Mouse (Mus musculus): ENCODE measurements around the gene Kcna7. TPM values are rescaled to one million over a fixed set of nuclear protein-coding genes. Genes with fewer than 3 reads are reported as not detected.

Kcna7 gene
- polyA plus RNA-seq, 1 experiment from 2014 or later = not detected

GRCm38 (mm10) chr7:45457204-45458060 lies 52.0 kb downstream of the Kcna7 start:
- H3K9me3 ChIP-seq = no peaks in the 10 kb centered on the region
- peak overlapping the region; percentile 82 for H3K4me3 ChIP-seq (replicated peaks)
- H3K4me1 ChIP-seq = peaks cover 37% of the 10 kb centered on the region
- no peak for ATAC-seq (ENCODE audit: low FRiP score)
- peak overlapping the region; percentile 65 for H3K27ac ChIP-seq
- H3K4me2 ChIP-seq = peak overlapping the region; percentile 65
- peak overlapping the region; percentile 87 for H3K9ac ChIP-seq
- peaks cover 49% of the 10 kb centered on the region for H3K36me3 ChIP-seq (replicated peaks)
- 76% methylated on average over 10 of the region's 10 CpGs for WGBS
- H3K27me3 ChIP-seq = no peaks in the 10 kb centered on the region

- H3K9ac ChIP-seq = peak overlapping the region; percentile 87
- peak overlapping the region; percentile 82 for H3K4me3 ChIP-seq (replicated peaks)
- H3K36me3 ChIP-seq (replicated peaks) = peaks cover 64% of the 10 kb centered on the region
- peak overlapping the region; percentile 95 for H3K27ac ChIP-seq
- WGBS = under 1% methylated on average over 43 of the region's 43 CpGs
- ATAC-seq (ENCODE audit: low FRiP score) = peak; percentile 77
- peaks cover 37% of the 10 kb centered on the region for H3K4me1 ChIP-seq
- H3K27me3 ChIP-seq = no peaks in the 10 kb centered on the region
- H3K9me3 ChIP-seq = no peaks in the 10 kb centered on the region
- peak overlapping the region; percentile 65 for H3K4me2 ChIP-seq
These were observed 53.5 kb downstream of the Kcna7 start for GRCm38 (mm10) chr7:45458748-45459563.

Small RNAs within 50 kb of the gene (microRNA-seq; reads per million reads assigned to microRNA genes)
- not detected for gene Gm22133

Other genes with a start within 250 kb of the Kcna7 start
- gene Slc17a7, start 241.7 kb upstream of the Kcna7 start, polyA plus RNA-seq (2016; fragmentation: Nextera tagmentation; extraction: Ambion mirVana) = 6.3 and 7.9 TPM in 2 replicates
- 0.52 and 1.4 TPM in 2 replicates for gene Gfy, start 226.1 kb upstream of the Kcna7 start, polyA plus RNA-seq (2016; fragmentation: Nextera tagmentation; extraction: Ambion mirVana)
- 0.45 and 1.5 TPM in 2 replicates for gene Pth2, start 224.7 kb upstream of the Kcna7 start, polyA plus RNA-seq (2016; fragmentation: Nextera tagmentation; extraction: Ambion mirVana)
- gene Ccdc155, start 200.8 kb upstream of the Kcna7 start, polyA plus RNA-seq (2016; fragmentation: Nextera tagmentation; extraction: Ambion mirVana) = 1.2 TPM in 2 replicates
- gene Dkkl1, start 193.5 kb upstream of the Kcna7 start, polyA plus RNA-seq (2016; fragmentation: Nextera tagmentation; extraction: Ambion mirVana) = 0.72 and 0.78 TPM in 2 replicates
- 245 and 256 TPM in 2 replicates for gene Tead2, start 189.9 kb upstream of the Kcna7 start, polyA plus RNA-seq (2016; fragmentation: Nextera tagmentation; extraction: Ambion mirVana)
- gene Cd37, start 166.5 kb upstream of the Kcna7 start, polyA plus RNA-seq (2016; fragmentation: Nextera tagmentation; extraction: Ambion mirVana) = 1.2 and 1.3 TPM in 2 replicates
- 0.09 and 0.20 TPM in 2 replicates for gene Slc6a16, start 164.6 kb upstream of the Kcna7 start, polyA plus RNA-seq (2016; fragmentation: Nextera tagmentation; extraction: Ambion mirVana)
- not detected in 2 replicates for gene Slc6a21, start 128.1 kb upstream of the Kcna7 start, polyA plus RNA-seq (2016; fragmentation: Nextera tagmentation; extraction: Ambion mirVana)
- 4.6 and 6.6 TPM in 2 replicates for gene Trpm4, start 71.9 kb upstream of the Kcna7 start, polyA plus RNA-seq (2016; fragmentation: Nextera tagmentation; extraction: Ambion mirVana)
- gene Hrc, start 70.4 kb upstream of the Kcna7 start, polyA plus RNA-seq (2016; fragmentation: Nextera tagmentation; extraction: Ambion mirVana) = 0.13 and 0.20 TPM in 2 replicates
- 12.6 and 14.9 TPM in 2 replicates for gene Ppfia3, start 38.6 kb upstream of the Kcna7 start, polyA plus RNA-seq (2016; fragmentation: Nextera tagmentation; extraction: Ambion mirVana)
- gene Lin7b, start 35.1 kb upstream of the Kcna7 start, polyA plus RNA-seq (2016; fragmentation: Nextera tagmentation; extraction: Ambion mirVana) = 3.1 TPM in 2 replicates
- gene Snrnp70, start 9.9 kb upstream of the Kcna7 start, polyA plus RNA-seq (2016; fragmentation: Nextera tagmentation; extraction: Ambion mirVana) = 313 and 314 TPM in 2 replicates
- 0.32 and 0.65 TPM in 2 replicates for gene Ntf5, start 8.0 kb downstream of the Kcna7 start, polyA plus RNA-seq (2016; fragmentation: Nextera tagmentation; extraction: Ambion mirVana)
- 0.50 TPM in 1 of 2 replicates, not detected in the other for gene Lhb, start 15.2 kb downstream of the Kcna7 start, polyA plus RNA-seq (2016; fragmentation: Nextera tagmentation; extraction: Ambion mirVana)
- gene Gys1, start 29.2 kb downstream of the Kcna7 start, polyA plus RNA-seq (2016; fragmentation: Nextera tagmentation; extraction: Ambion mirVana) = 28.7 and 30.7 TPM in 2 replicates
- 167 and 175 TPM in 2 replicates for gene Ruvbl2, start 32.4 kb downstream of the Kcna7 start, polyA plus RNA-seq (2016; fragmentation: Nextera tagmentation; extraction: Ambion mirVana)
- 5,523 and 5,537 TPM in 2 replicates for gene Ftl1, start 54.2 kb downstream of the Kcna7 start, polyA plus RNA-seq (2016; fragmentation: Nextera tagmentation; extraction: Ambion mirVana)
- 240 and 256 TPM in 2 replicates for gene Bax, start 61.2 kb downstream of the Kcna7 start, polyA plus RNA-seq (2016; fragmentation: Nextera tagmentation; extraction: Ambion mirVana)
- 0.29 and 0.34 TPM in 2 replicates for gene Tulp2, start 76.2 kb downstream of the Kcna7 start, polyA plus RNA-seq (2016; fragmentation: Nextera tagmentation; extraction: Ambion mirVana)
- not detected in 2 replicates for gene Gm45808, start 81.2 kb downstream of the Kcna7 start, polyA plus RNA-seq (2016; fragmentation: Nextera tagmentation; extraction: Ambion mirVana)
- gene Dhdh, start 83.2 kb downstream of the Kcna7 start, polyA plus RNA-seq (2016; fragmentation: Nextera tagmentation; extraction: Ambion mirVana) = 3.0 and 3.6 TPM in 2 replicates
- gene Nucb1, start 104.8 kb downstream of the Kcna7 start, polyA plus RNA-seq (2016; fragmentation: Nextera tagmentation; extraction: Ambion mirVana) = 89.5 and 90.5 TPM in 2 replicates
- 14.6 and 16.6 TPM in 2 replicates for gene Ppp1r15a, start 120.6 kb downstream of the Kcna7 start, polyA plus RNA-seq (2016; fragmentation: Nextera tagmentation; extraction: Ambion mirVana)
- gene Plekha4, start 120.7 kb downstream of the Kcna7 start, polyA plus RNA-seq (2016; fragmentation: Nextera tagmentation; extraction: Ambion mirVana) = 0.74 and 1.0 TPM in 2 replicates
- 0.42 and 0.52 TPM in 2 replicates for gene Hsd17b14, start 149.2 kb downstream of the Kcna7 start, polyA plus RNA-seq (2016; fragmentation: Nextera tagmentation; extraction: Ambion mirVana)
- 18.3 and 22.2 TPM in 2 replicates for gene Bcat2, start 164.5 kb downstream of the Kcna7 start, polyA plus RNA-seq (2016; fragmentation: Nextera tagmentation; extraction: Ambion mirVana)
- not detected in 2 replicates for gene Fgf21, start 209.8 kb downstream of the Kcna7 start, polyA plus RNA-seq (2016; fragmentation: Nextera tagmentation; extraction: Ambion mirVana)
- 0.10 and 0.24 TPM in 2 replicates for gene Fut1, start 211.6 kb downstream of the Kcna7 start, polyA plus RNA-seq (2016; fragmentation: Nextera tagmentation; extraction: Ambion mirVana)
- gene Izumo1, start 216.2 kb downstream of the Kcna7 start, polyA plus RNA-seq (2016; fragmentation: Nextera tagmentation; extraction: Ambion mirVana) = 0.13 TPM in 1 of 2 replicates, not detected in the other
- 8.3 and 8.9 TPM in 2 replicates for gene Rasip1, start 221.8 kb downstream of the Kcna7 start, polyA plus RNA-seq (2016; fragmentation: Nextera tagmentation; extraction: Ambion mirVana)
- gene Mamstr, start 234.3 kb downstream of the Kcna7 start, polyA plus RNA-seq (2016; fragmentation: Nextera tagmentation; extraction: Ambion mirVana) = 2.6 and 3.1 TPM in 2 replicates